Comparison of ENCODE assay signal across 17 mouse cellular contexts in genomic region chr13:38157635-38158034, GRCm38 (mm10). TPM values are rescaled to one million over a fixed set of nuclear protein-coding genes. Genes with fewer than 3 reads are reported as not detected.
DNase-seq lines count a peak whose midpoint lies in the region; ATAC-seq and TF ChIP-seq lines count a peak whose summit lies in the region.
"Had no signal": no experiment of that assay in that cellular context is flagged by ENCODE, and none has a peak within 500 bp of the region (broad histone marks: within the 10 kb centered on the region; RNA-seq: fewer than 3 reads in every experiment).

No protein-coding gene starts in this region.

- no peak overlapping the region for H3K4me2 ChIP-seq in heart, postnatal 0 days (ENCODE audit: low read depth, low read length)
- H3K4me2 ChIP-seq in CH12.LX (ENCODE audit: insufficient read depth, low read depth, poor library complexity, severe bottlenecking) = no peak overlapping the region
- H3K4me2 ChIP-seq: embryonic facial prominence, embryonic 13.5 days; hindbrain, embryonic 15.5 days; midbrain, embryonic 13.5 days had no signal

- no peak for TF ChIP-seq CTCF in heart, postnatal 0 days (IDR thresholded peaks at IDR 0.05; ENCODE audit: low read depth)
- TF ChIP-seq CTCF in CH12.LX (conservative IDR thresholded peaks at IDR 0.05 in 1 of 2, IDR thresholded peaks at IDR 0.05 in 1 of 2; ENCODE audit: low read depth in 2 of 2, low read length in 2 of 2) = no peak

- H3K4me1 ChIP-seq in heart, postnatal 0 days (ENCODE audit: control insufficient read depth, insufficient read depth) = peaks cover 28% of the 10 kb centered on the region
- peaks cover 12 to 16% of the 10 kb centered on the region in 2 experiments for H3K4me1 ChIP-seq in CH12.LX (ENCODE audit: control insufficient read depth in 1 of 2, insufficient read depth in 2 of 2)

- TF ChIP-seq POLR2A in CH12.LX (IDR thresholded peaks at IDR 0.05; ENCODE audit: low read depth, low read length) = no peak

- no peaks in the 10 kb centered on the region for H3K27me3 ChIP-seq in heart, postnatal 0 days (ENCODE audit: control insufficient read depth, insufficient read depth, low read length)
- H3K27me3 ChIP-seq in CH12.LX (replicated peaks) = peaks cover 1% of the 10 kb centered on the region

- no peak for DNase-seq in heart, postnatal 0 days (ENCODE audit: low spot score)
- no peak for DNase-seq in heart, postnatal 14 days
- DNase-seq in CH12.LX (ENCODE audit: extremely low read depth) = peak; percentile 17
- peak; percentile 44 for DNase-seq in R1 (ENCODE audit: low read depth, low spot score)
- no peak for DNase-seq in left cerebral cortex, postnatal 14 days (ENCODE audit: low spot score in 2 of 2)
- no peak for DNase-seq in gastrocnemius, postnatal 4 days (ENCODE audit: low spot score in 2 of 2)
- DNase-seq: cerebellum, adult 11-12 months; kidney, adult 11 months; kidney, postnatal 14 days; layer of hippocampus, adult 9-11 months had no signal

- H3K36me3 ChIP-seq in heart, postnatal 0 days (replicated peaks; ENCODE audit: control insufficient read depth, insufficient read depth, low read length) = no peaks in the 10 kb centered on the region
- H3K36me3 ChIP-seq in CH12.LX (replicated peaks in 1 of 2; ENCODE audit: control insufficient read depth in 1 of 2, insufficient read depth in 1 of 2, low read length in 1 of 2) = no peaks in the 10 kb centered on the region
- H3K36me3 ChIP-seq: embryonic facial prominence, embryonic 13.5 days; hindbrain, embryonic 15.5 days; midbrain, embryonic 13.5 days had no signal

- no peak for TF ChIP-seq EP300 in heart, postnatal 0 days (IDR thresholded peaks at IDR 0.05; ENCODE audit: low read depth)
- peak; percentile 47 for TF ChIP-seq EP300 in CH12.LX (IDR thresholded peaks at IDR 0.05; ENCODE audit: low read length)

- intact Hi-C loops in heart, postnatal 14 days (cut with DNase I) = no loop called here
- intact Hi-C loops in left cerebral cortex, postnatal 14 days (cut with DNase I) = no loop called here

- no peaks in the 10 kb centered on the region for H3K9me3 ChIP-seq in heart, postnatal 0 days (replicated peaks; ENCODE audit: control insufficient read depth, low read length)
- peaks cover 1% of the 10 kb centered on the region for H3K9me3 ChIP-seq in CH12.LX (replicated peaks; ENCODE audit: low read length)
- H3K9me3 ChIP-seq: embryonic facial prominence, embryonic 13.5 days; hindbrain, embryonic 15.5 days; midbrain, embryonic 13.5 days had no signal

- dilution Hi-C loops in CH12.LX (cut with MboI; ENCODE audit: extremely low pct_ligation_motif_present, extremely low pct_unique_long_range_greater_than_20kb, low sequenced_read_pairs) = no loop called here

- 25% methylated on average over 6 of the region's 6 CpGs for WGBS in heart, postnatal 0 days

- peak overlapping the region; percentile 48; the same call in 1 of the 2 replicates for H3K27ac ChIP-seq in heart, postnatal 0 days (ENCODE audit: low read depth)
- no peak overlapping the region for H3K27ac ChIP-seq in CH12.LX (ENCODE audit: insufficient read depth, low read depth)
- H3K27ac ChIP-seq: hindbrain, embryonic 15.5 days; liver, embryonic 14.5 days; midbrain, embryonic 13.5 days had no signal

- no peaks in the 10 kb centered on the region for H3K79me2 ChIP-seq in CH12.LX (replicated peaks; ENCODE audit: control insufficient read depth, extremely low read depth, insufficient read depth, poor library complexity, severe bottlenecking)

- no peak; the same call in 1 of the 2 replicates for TF ChIP-seq RAD21 in CH12.LX (IDR thresholded peaks at IDR 0.05; ENCODE audit: low read depth, low read length)

- H3K4me3 ChIP-seq in heart, postnatal 0 days (ENCODE audit: low read depth, low read length) = no peak overlapping the region
- no peak overlapping the region for H3K4me3 ChIP-seq in CH12.LX (replicated peaks in 1 of 3; ENCODE audit: low read depth in 2 of 3, low read length in 2 of 3, poor library complexity in 1 of 3)
- H3K4me3 ChIP-seq: embryonic facial prominence, embryonic 13.5 days; hindbrain, embryonic 15.5 days; midbrain, embryonic 13.5 days; myocyte had no signal

- H3K9ac ChIP-seq in heart, postnatal 0 days (replicated peaks; ENCODE audit: low read depth, low read length) = peak overlapping the region; percentile 26; the same call in 1 of the 2 replicates
- no peak overlapping the region for H3K9ac ChIP-seq in CH12.LX (ENCODE audit: insufficient read depth, low read depth)
- H3K9ac ChIP-seq: embryonic facial prominence, embryonic 13.5 days; hindbrain, embryonic 15.5 days; liver, embryonic 14.5 days; midbrain, embryonic 13.5 days had no signal

- no peak for ATAC-seq in heart, postnatal 0 days (ENCODE audit: insufficient read depth, low read depth)
- ATAC-seq in megakaryocyte progenitor cell, adult 5-6 weeks (replicated peaks; ENCODE audit: poor library complexity) = peak; percentile 88
- ATAC-seq: midbrain, embryonic 13.5 days; Patski had no signal

- in situ Hi-C loops in CH12.LX (cut with MboI; ENCODE audit: low pct_ligation_motif_present, low pct_unique_long_range_greater_than_20kb, low sequenced_read_pairs) = no loop called here

TF ChIP-seq in CH12.LX, 34 proteins besides CTCF, POLR2A, EP300 and RAD21:
- TF ChIP-seq USF1 (IDR thresholded peaks at IDR 0.05; ENCODE audit: low read depth, low read length) (no peak), ZNF384 (IDR thresholded peaks at IDR 0.05; ENCODE audit: low read depth, low read length) (peak; percentile 49), MEF2A (IDR thresholded peaks at IDR 0.05; ENCODE audit: borderline replicate concordance, low read depth, low read length) (peak; percentile 55), HCFC1 (IDR thresholded peaks at IDR 0.05; ENCODE audit: low read depth, low read length) (no peak), RCOR1 (conservative IDR thresholded peaks at IDR 0.05; ENCODE audit: low read depth, low read length) (no peak), NRF1 (IDR thresholded peaks at IDR 0.05; ENCODE audit: low read depth, low read length) (no peak), ETS1 (conservative IDR thresholded peaks at IDR 0.05; ENCODE audit: low read depth, low read length) (peak; percentile 26; the same call in 1 of the 2 replicates)

RNA-seq across cellular contexts. Expression of gene Dsp, which starts 6.5 kb away (rescaled TPM):
- 160 and 181 TPM in 2 replicates for total RNA-seq in heart, postnatal 0 days (2014; rRNA removed; ENCODE audit: low replicate concordance)
- polyA plus RNA-seq in heart, postnatal 0 days (2015; fragmentation: Nextera tagmentation; extraction: Ambion mirVana) = 36.7 and 46.0 TPM in 2 replicates
- total RNA-seq in heart, postnatal 14 days (2021) = 100 to 1,000 TPM; 356 to 362 TPM
- total RNA-seq in CH12.LX (2012; rRNA removed) (0.17 and 0.21 TPM in 2 replicates), CH12.LX (2014; rRNA removed) (not detected in 2 replicates)
- polyA plus RNA-seq in CH12.LX (2012; ENCODE audit: insufficient read length, low read depth) = 0.04 TPM in 1 of 2 replicates, not detected in the other
- 0.37 and 0.64 TPM in 2 replicates for total RNA-seq in megakaryocyte progenitor cell, adult 5-6 weeks (2015)
- 0.95 and 1.0 TPM in 2 replicates for total RNA-seq in megakaryocyte progenitor cell, adult 5-6 weeks (2017)
- under 1 TPM; 0.57 to 0.72 TPM for total RNA-seq in left cerebral cortex, postnatal 14 days (2021)
- total RNA-seq in gastrocnemius, postnatal 4 days (2021) = under 1 TPM; 0.22 to 0.49 TPM
- polyA plus RNA-seq: myocyte had no signal

RNA-seq across cellular contexts. Expression of gene Snrnp48, which starts 47.1 kb away (rescaled TPM):
- total RNA-seq in heart, postnatal 0 days (2014; rRNA removed; ENCODE audit: low replicate concordance) = 8.3 and 8.9 TPM in 2 replicates
- 15.0 and 18.9 TPM in 2 replicates for polyA plus RNA-seq in heart, postnatal 0 days (2015; fragmentation: Nextera tagmentation; extraction: Ambion mirVana)
- 10 to 100 TPM; 10.7 to 11.0 TPM for total RNA-seq in heart, postnatal 14 days (2021)
- total RNA-seq in CH12.LX (2012; rRNA removed) (45.8 and 52.8 TPM in 2 replicates), CH12.LX (2014; rRNA removed) (42.4 and 46.7 TPM in 2 replicates)
- 90.2 and 103 TPM in 2 replicates for polyA plus RNA-seq in CH12.LX (2012; ENCODE audit: insufficient read length, low read depth)
- total RNA-seq in megakaryocyte progenitor cell, adult 5-6 weeks (2015) = 63.3 and 73.8 TPM in 2 replicates
- 65.3 and 112 TPM in 2 replicates for total RNA-seq in megakaryocyte progenitor cell, adult 5-6 weeks (2017)
- total RNA-seq in left cerebral cortex, postnatal 14 days (2021) = 10 to 100 TPM; 16.0 to 22.0 TPM
- total RNA-seq in gastrocnemius, postnatal 4 days (2021) = 10 to 100 TPM; 13.5 to 14.5 TPM

Comparison
In these comparisons a context has a peak if more than half of its experiments do, and no peak if none do; other contexts are left out.
1. DNase-seq: peak in CH12.LX (single experiment) and R1 (single experiment); none in heart, postnatal 0 days (single experiment), heart, postnatal 14 days (0 of 2), left cerebral cortex, postnatal 14 days (0 of 2) and gastrocnemius, postnatal 4 days (0 of 2).
2. RNA of gene Dsp, which starts 6.5 kb away (total RNA-seq): 356 to 362 TPM in heart, postnatal 14 days and 160 to 181 TPM in heart, postnatal 0 days; 0.37 to 1.0 TPM in megakaryocyte progenitor cell, adult 5-6 weeks, 0.57 to 0.72 TPM in left cerebral cortex, postnatal 14 days, 0.22 to 0.49 TPM in gastrocnemius, postnatal 4 days and 0.17 to 0.21 TPM in CH12.LX; every median in the first group is over 10 times any median in the second.